Mouse (Mus musculus): ENCODE measurements around the gene Lhfpl2. TPM values are rescaled to one million over a fixed set of nuclear protein-coding genes. Genes with fewer than 3 reads are reported as not detected.

The Lhfpl2 gene
- polyA plus RNA-seq, 1 experiment: 5.8 TPM

DNA sequence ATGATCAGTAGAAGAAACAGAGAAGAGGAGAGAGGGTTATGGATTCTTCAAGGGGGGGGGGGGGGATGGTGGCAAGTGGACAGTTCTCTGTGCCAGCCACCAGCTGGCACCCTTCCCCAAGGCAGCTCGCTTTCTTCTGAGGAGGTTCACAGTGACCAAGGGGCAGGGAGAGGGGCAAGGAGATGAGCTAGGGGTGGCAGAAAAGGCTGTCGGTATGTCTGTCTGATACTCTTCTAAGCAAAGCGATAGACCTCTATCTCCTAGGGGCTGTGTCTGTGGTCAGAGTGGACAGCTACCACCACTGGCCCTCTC is 12.7 kb downstream of the Lhfpl2 start:
- Histone ChIP-seq H3K27ac (ENCODE audit: control insufficient read depth, insufficient read depth, low read depth, low read length, poor library complexity) (no peak overlapping the region), H3K4me3 (replicated peaks; ENCODE audit: control insufficient read depth, low read depth, low read length) (no peak overlapping the region), H3K4me1 (ENCODE audit: control insufficient read depth, insufficient read depth, low read length) (no peaks in the 10 kb centered on the region)
- TF ChIP-seq POLR2A (IDR thresholded peaks at IDR 0.05; ENCODE audit: borderline replicate concordance, control insufficient read depth, low read depth, low read length) (no peak), CTCF (IDR thresholded peaks at IDR 0.05; ENCODE audit: control insufficient read depth, insufficient read depth, low read length) (no peak)
- WGBS: 93% methylated on average over 3 of the region's 3 CpGs

DNA sequence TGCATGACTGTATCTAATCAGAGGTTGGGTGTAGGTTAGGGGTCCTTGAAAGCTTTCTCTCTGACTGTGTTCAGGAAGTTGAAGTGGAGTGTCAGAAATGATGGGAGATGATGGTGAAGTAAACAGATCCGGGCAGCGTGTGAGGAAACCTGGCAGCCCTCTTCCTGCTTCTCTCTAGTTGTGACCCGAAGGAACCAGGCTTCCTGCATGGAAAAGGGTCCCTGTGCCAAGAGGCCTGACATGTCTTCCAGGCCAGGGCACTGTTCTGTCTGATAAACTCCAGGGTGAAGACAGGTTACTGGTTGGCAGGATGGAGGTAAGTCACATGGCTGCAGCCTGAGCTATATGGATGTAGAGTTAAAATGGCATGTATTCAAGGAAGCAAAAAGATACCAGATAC is 13.3 kb downstream of the Lhfpl2 start:
- WGBS: 60% methylated on average over 3 of the region's 3 CpGs
- H3K27ac ChIP-seq (ENCODE audit: control insufficient read depth, insufficient read depth, low read depth, low read length, poor library complexity): no peak overlapping the region
- no peaks in the 10 kb centered on the region for H3K4me1 ChIP-seq (ENCODE audit: control insufficient read depth, insufficient read depth, low read length)
- TF ChIP-seq POLR2A (IDR thresholded peaks at IDR 0.05; ENCODE audit: borderline replicate concordance, control insufficient read depth, low read depth, low read length) (no peak), CTCF (IDR thresholded peaks at IDR 0.05; ENCODE audit: control insufficient read depth, insufficient read depth, low read length) (no peak)
- H3K4me3 ChIP-seq (replicated peaks; ENCODE audit: control insufficient read depth, low read depth, low read length): no peak overlapping the region

DNA sequence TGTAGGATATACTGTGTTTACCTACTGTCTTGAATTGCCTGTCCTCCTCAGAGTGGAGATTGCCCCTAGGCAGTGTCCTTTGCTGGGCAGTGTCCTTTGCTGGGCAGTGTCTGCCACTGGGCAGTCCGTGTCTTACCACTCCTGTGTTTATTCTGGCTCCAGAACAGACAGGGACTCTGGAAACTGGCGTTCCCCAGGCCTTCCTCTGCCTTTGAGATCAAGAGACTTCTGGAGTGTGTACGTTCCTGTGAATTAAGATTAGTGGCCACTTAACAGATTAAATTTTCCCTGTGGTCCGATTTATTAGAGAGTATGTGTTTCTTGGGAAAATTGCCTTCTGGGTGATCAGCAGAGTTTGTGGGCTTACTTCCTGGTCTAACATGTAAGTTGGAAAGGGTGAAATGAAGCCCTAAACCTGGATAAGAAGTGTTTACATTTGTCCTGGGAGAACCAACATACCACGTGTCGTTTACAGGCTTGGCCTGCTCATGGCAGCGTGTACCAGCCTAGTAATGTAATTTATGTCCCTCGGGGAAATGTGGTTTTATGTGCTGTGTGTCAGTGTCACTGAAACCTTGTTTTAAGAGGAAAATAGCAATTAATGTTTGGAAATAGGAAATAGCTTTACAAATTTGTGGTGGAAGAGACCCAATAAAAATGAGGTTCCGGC is 15.6 kb downstream of the Lhfpl2 start:
- TF ChIP-seq CTCF (IDR thresholded peaks at IDR 0.05; ENCODE audit: control insufficient read depth, insufficient read depth, low read length) (no peak), POLR2A (IDR thresholded peaks at IDR 0.05; ENCODE audit: borderline replicate concordance, control insufficient read depth, low read depth, low read length) (no peak)
- Histone ChIP-seq H3K27ac (ENCODE audit: control insufficient read depth, insufficient read depth, low read depth, low read length, poor library complexity) (no peak overlapping the region), H3K4me3 (replicated peaks; ENCODE audit: control insufficient read depth, low read depth, low read length) (no peak overlapping the region), H3K4me1 (ENCODE audit: control insufficient read depth, insufficient read depth, low read length) (no peaks in the 10 kb centered on the region)
- 64% methylated on average over 9 of the region's 9 CpGs for WGBS

DNA sequence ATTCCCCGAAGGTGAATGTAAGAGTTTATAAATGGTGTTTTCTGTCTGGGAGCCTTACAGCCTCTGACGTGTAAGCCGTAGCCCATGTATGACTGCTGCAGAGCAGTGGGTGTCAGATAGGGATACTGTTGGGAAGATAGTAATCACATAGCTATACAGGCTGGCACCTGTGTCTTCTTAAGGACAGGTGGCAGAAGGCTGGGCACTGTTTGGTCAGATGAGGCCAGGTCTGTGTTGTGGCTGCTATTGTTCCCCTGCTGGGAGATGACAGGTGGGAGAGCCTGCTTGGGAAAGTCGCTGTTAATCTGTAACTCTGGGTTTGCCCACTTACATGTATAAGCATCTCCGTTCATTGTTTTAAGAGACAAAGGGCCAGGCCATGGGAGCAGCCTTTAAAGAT is 16.1 kb downstream of the Lhfpl2 start:
- WGBS: 84% methylated on average over 5 of the region's 5 CpGs
- TF ChIP-seq POLR2A (IDR thresholded peaks at IDR 0.05; ENCODE audit: borderline replicate concordance, control insufficient read depth, low read depth, low read length) (no peak), CTCF (IDR thresholded peaks at IDR 0.05; ENCODE audit: control insufficient read depth, insufficient read depth, low read length) (no peak)
- Histone ChIP-seq H3K4me3 (replicated peaks; ENCODE audit: control insufficient read depth, low read depth, low read length) (no peak overlapping the region), H3K27ac (ENCODE audit: control insufficient read depth, insufficient read depth, low read depth, low read length, poor library complexity) (no peak overlapping the region), H3K4me1 (ENCODE audit: control insufficient read depth, insufficient read depth, low read length) (no peaks in the 10 kb centered on the region)

DNA sequence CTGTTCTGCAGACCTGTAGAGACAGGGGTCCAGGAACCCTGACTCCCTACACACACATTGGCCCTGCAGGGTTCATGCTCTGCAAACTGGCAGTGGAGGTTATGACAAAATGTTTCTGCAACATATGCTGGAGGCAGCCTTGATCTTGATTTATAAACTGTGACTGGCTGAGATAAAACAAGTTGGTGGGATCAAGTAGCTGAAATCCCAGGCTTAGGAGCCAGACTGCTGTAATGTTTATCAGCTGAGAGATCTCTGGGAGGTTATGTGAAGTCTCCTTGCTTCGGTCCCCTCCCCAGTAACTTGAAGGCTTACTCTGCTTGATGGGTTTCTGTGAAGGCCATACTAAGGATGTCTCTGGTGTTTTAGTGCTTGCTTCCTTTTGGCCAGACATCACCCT is 17.6 kb downstream of the Lhfpl2 start:
- TF ChIP-seq CTCF (IDR thresholded peaks at IDR 0.05; ENCODE audit: control insufficient read depth, insufficient read depth, low read length) (no peak), POLR2A (IDR thresholded peaks at IDR 0.05; ENCODE audit: borderline replicate concordance, control insufficient read depth, low read depth, low read length) (no peak)
- WGBS: 79% methylated on average over 1 of the region's 1 CpGs
- Histone ChIP-seq H3K27ac (ENCODE audit: control insufficient read depth, insufficient read depth, low read depth, low read length, poor library complexity) (no peak overlapping the region), H3K4me3 (replicated peaks; ENCODE audit: control insufficient read depth, low read depth, low read length) (no peak overlapping the region), H3K4me1 (ENCODE audit: control insufficient read depth, insufficient read depth, low read length) (no peaks in the 10 kb centered on the region)

DNA sequence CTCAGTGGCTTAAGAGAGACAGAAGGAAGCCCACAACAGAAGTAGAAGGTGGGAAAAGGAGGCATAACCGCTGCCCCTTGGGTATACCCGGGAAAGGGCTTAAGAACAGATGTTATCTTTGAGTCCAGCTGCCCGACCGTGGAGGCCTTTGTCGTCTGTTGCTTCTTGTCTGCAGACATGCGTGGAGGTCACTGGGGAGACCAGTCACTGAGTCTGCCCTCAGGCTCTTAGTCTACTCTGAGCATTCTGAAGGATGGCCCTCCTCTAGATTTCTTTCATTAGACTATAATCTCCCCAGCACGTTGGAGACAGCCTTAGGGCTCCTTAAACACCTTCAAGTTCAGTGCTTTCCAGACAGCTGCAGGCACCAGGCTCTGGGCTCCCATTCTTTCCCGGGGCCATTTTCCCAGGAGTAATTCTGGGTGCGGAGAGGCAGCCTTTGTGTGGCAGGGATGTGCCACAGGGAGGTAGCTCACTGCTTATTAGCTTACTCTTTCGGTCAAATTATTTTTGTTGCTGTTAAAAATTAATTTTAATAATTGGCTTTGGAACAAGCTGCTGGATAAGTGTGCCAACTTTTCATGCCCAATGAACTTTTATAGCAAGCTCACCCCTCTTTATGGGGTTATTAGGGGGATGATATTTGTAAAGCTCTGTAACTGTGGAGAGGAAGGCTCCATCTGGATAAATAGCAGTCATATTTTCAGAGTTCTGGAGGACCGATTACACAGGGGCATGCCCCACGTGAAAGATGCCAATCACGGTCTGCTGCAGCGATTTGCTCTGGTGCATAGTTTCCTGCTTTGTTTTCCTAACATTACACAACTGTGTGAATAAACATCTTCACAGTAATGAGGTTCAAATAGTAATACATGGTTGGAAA is 19.8 kb downstream of the Lhfpl2 start:
- TF ChIP-seq CTCF (IDR thresholded peaks at IDR 0.05; ENCODE audit: control insufficient read depth, insufficient read depth, low read length) (no peak), POLR2A (IDR thresholded peaks at IDR 0.05; ENCODE audit: borderline replicate concordance, control insufficient read depth, low read depth, low read length) (no peak)
- H3K4me3 ChIP-seq (replicated peaks; ENCODE audit: control insufficient read depth, low read depth, low read length): no peak overlapping the region
- WGBS: 62% methylated on average over 14 of the region's 14 CpGs
- no peaks in the 10 kb centered on the region for H3K4me1 ChIP-seq (ENCODE audit: control insufficient read depth, insufficient read depth, low read length)
- H3K27ac ChIP-seq (ENCODE audit: control insufficient read depth, insufficient read depth, low read depth, low read length, poor library complexity): no peak overlapping the region

DNA sequence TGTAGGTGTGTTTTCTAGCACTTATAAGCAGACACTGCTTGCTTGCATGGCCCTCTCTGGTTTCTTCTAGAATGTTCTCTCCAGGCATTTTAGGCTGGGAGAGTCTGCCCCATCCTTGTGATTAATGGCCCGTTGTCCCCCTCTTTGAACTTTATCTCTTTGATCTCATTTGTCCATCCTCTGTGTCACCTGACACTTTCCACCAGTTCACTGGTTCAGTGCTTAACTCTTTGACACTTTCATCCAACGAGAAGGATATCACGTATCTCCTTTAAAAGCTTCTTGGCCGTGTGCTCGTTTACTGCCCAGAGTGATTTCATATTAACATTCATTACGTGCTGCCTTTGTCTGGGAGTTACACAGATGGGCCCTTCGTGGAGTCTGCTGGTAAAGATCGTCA is 25.6 kb downstream of the Lhfpl2 start:
- Histone ChIP-seq H3K4me3 (replicated peaks; ENCODE audit: control insufficient read depth, low read depth, low read length) (no peak overlapping the region), H3K4me1 (ENCODE audit: control insufficient read depth, insufficient read depth, low read length) (no peaks in the 10 kb centered on the region), H3K27ac (ENCODE audit: control insufficient read depth, insufficient read depth, low read depth, low read length, poor library complexity) (no peak overlapping the region)
- TF ChIP-seq CTCF (IDR thresholded peaks at IDR 0.05; ENCODE audit: control insufficient read depth, insufficient read depth, low read length) (no peak), POLR2A (IDR thresholded peaks at IDR 0.05; ENCODE audit: borderline replicate concordance, control insufficient read depth, low read depth, low read length) (no peak)
- WGBS: 76% methylated on average over 8 of the region's 8 CpGs

DNA sequence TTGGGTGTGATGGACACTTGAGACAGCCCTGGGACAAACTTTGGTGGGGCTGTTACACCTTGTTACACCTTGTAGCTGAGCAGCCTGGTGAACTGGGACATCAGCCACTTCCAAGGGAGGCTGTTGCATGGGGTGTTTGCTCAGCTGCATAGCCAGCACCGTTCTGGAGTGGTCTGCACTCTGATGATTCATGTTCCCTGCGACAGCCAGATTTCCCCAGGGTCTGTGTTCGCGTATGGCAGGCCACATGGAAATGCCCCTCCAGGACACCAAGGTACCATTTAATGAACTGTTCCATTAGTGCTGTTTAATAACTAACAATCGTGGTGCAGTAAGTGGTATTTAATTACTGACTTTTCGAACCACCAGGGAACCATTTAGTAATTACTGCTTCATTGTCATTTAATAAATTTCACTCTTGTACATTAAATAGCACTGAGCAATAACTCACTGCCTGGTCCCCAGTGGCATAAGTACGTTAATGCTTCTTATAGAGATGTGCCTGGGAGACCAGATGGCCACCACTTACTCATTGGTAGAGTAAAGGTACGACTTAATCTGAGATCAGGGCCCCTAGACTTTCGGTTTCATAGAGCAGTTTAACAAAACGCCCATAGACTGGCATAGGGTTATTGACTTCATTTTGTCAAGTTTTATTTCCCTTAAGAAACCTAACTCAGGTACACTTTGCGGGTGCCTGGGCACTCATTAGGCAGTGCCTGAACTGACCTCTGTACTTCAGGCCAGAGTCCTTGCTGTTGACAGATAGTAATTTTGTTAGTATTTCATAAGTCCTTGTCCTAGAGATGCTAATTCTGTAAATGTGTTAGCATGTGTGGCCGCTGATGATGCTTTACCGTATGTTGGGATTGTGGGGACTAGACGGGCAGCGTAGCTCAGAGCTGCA is 26.9 kb downstream of the Lhfpl2 start:
- no peak for TF ChIP-seq CTCF (IDR thresholded peaks at IDR 0.05; ENCODE audit: control insufficient read depth, insufficient read depth, low read length)
- TF ChIP-seq POLR2A (IDR thresholded peaks at IDR 0.05; ENCODE audit: borderline replicate concordance, control insufficient read depth, low read depth, low read length): no peak
- Histone ChIP-seq H3K27ac (ENCODE audit: control insufficient read depth, insufficient read depth, low read depth, low read length, poor library complexity) (no peak overlapping the region), H3K4me1 (ENCODE audit: control insufficient read depth, insufficient read depth, low read length) (no peaks in the 10 kb centered on the region), H3K4me3 (replicated peaks; ENCODE audit: control insufficient read depth, low read depth, low read length) (no peak overlapping the region)
- 87% methylated on average over 15 of the region's 15 CpGs for WGBS
